Mouse (Mus musculus) liver, embryonic 14.5 days (tissue): ENCODE results near the gene Crlf1.

ENCODE experiments used
- CTCF ChIP-seq: IDR thresholded peaks from 2 replicates; pipeline ENCODE4 v1.5.1; 2016; ENCODE audit warnings: antibody characterized with exemption, low read depth, control low read depth
- EP300 ChIP-seq: IDR thresholded peaks from 2 replicates; pipeline ENCODE4 v1.6.1; 2016; ENCODE audit warnings: antibody characterized with exemption, low read depth

GRCm38 (mm10) chr8:70486941-70487520 is 5.9 kb upstream of the Crlf1 start, which contains the start of gene Tmem59l:
- TF ChIP-seq CTCF (no peak), EP300 (no peak)
